Mouse (Mus musculus) adrenal gland (tissue): ENCODE measurements around the gene Efr3b.

Experiments
- intact Hi-C: fragments of 180-260 bp; cut with DNase I; formaldehyde crosslinking; loops from one replicate; pipeline ENCODE4 v1.15.1; 2025

Gene Efr3b

DNA sequence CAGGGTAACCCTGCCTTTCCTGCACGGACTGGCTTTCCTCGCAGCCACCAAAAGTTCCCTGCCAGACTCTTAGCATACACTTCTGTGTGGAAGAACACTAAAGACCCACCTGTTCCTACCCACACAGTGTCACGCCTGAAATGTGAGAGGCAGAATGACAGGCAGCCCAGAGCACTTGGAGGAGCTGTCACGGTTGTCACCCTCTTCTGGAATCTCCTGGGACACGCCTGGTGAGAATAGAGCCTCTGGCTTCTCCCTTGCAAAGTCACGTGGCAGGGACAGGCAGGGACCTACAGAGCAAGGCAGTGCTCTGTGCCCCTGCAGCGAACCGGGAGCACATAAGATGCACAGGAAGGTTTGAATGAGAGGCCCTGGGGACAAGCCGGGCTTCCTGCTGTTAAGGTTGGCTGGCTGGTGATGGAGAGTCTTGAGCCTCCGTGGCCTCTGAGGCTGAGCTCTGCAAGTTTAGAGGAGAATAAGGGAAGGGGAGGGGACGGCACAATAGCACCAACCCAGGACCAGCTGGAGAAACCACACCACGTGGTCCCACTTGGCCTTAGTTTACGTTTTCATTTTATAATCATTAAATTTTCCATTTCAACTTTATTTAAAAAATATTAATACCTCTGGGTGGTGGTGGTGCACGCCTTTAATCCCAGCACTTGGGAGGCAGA, 120.9 kb downstream of the Efr3b start:
- intact Hi-C loops: loop anchor here (10.0 kb wide), 1 partner anchor 223 kb away; no protein-coding TSS in a partner anchor

DNA sequence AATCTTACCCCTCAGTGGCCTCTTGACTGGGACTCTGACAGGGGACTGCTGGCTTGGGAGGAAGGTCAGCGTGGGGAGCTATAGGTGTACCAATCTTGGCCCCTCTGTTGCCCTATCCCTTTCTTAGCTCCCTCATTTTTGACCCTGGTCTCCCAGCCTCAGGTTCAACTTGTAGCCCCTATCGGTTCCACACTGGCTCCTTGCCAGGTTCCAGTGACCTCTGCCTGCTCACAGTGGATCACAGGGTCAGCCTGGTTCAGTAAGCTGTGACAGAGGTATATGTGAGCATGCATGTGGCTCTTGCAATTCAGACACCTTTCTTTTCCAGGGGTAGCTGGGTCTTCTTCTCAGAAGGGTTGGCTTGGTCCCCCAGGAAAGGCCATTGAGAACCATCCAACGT, 122.9 kb downstream of the Efr3b start:
- intact Hi-C loops: loop anchor here (10.0 kb wide), 1 partner anchor 221 kb away; no protein-coding TSS in a partner anchor
